Mouse (Mus musculus) liver, postnatal 0 days (tissue): ENCODE measurements around the gene Hoxb6.

Source experiments
- CTCF ChIP-seq: sonication (generic); IDR thresholded peaks from 2 replicates; pipeline ENCODE4 v1.5.1; 2016; ENCODE audit warnings: antibody characterized with exemption, low read depth
- EP300 ChIP-seq: IDR thresholded peaks from 2 replicates; pipeline ENCODE4 v1.6.1; 2016; ENCODE audit warnings: antibody characterized with exemption, low read depth, mild to moderate bottlenecking

DNA sequence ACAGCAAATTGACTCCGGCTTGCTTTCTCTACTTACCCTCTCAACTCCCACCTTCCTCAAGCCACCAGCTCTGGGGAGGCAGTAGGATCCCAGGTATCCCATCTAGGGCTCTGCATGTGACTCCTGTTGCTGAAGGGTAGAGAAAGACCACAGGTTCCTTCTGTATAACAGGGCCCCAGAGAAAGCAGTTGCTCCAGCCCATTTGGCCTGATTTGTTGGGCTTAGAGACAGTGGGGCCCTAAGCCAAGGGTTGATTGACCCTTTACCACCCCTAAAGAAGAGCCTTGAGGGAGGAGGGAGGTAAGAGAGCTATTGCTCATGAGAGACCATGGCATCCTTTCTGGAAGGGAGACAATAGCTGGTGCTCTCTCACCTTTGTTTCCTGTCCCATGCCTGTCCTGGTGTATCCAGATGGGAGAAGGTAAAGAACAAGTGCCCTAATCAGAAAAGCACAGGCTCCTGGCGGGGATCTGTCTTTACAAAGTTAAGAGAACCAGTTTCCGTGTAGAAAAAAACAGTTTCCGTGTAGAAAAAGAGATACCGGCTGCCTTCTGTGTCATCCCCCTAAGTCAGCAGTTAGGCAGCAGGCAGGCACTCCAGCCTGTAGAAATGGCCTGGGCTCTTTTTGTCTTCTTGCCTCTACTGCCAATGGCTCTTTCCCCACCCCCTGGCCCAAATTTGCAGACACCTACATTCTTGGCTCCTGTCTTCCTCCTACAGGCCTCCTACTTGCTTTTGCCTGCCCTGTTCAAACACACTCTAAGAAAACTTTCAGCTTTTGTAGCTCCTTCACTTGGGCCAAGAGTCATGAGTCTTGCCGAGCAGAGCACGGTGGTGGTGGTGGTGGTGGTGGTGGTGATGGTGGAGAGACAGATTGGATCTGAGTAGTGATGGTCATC is 46.9 kb downstream of the Hoxb6 start:
- TF ChIP-seq CTCF (no peak), EP300 (no peak)
